Mouse (Mus musculus) heart, postnatal 0 days (tissue): ENCODE results near the gene Tlr8.

Experiments used
- CTCF ChIP-seq: IDR thresholded peaks from 2 replicates; pipeline ENCODE4 v1.5.1; 2016; ENCODE audit warnings: antibody characterized with exemption, control low read depth, low read depth
- EP300 ChIP-seq: IDR thresholded peaks from 2 replicates; pipeline ENCODE4 v1.6.1; 2016; ENCODE audit warnings: antibody characterized with exemption, low read depth

GRCm38 (mm10) chrX:167229819-167230218 lies 34.3 kb downstream of the Tlr8 start:
- TF ChIP-seq CTCF (no peak), EP300 (no peak)
